Mouse (Mus musculus) olfactory bulb, adult 2 months (tissue): ENCODE results near the gene Jakmip3.

Experiments
- CTCF ChIP-seq: fragments of 200-500 bp; IDR thresholded peaks from 2 replicates; pipeline ENCODE4 v1.5.1; 2012; ENCODE audit warnings: low read depth, mild to moderate bottlenecking, low read length, moderate library complexity; ENCODE audit not compliant: insufficient read depth
- POLR2A ChIP-seq: fragments of 200-500 bp; IDR thresholded peaks from 2 replicates; pipeline ENCODE4 v1.6.1; 2012; ENCODE audit warnings: mild to moderate bottlenecking, low read depth, low read length, moderate library complexity; ENCODE audit not compliant: insufficient read depth

- TF ChIP-seq POLR2A (no peak), CTCF (no peak)
Measured at GRCm38 (mm10) chr7:138919156-138919944, 21.2 kb upstream of the Jakmip3 start.
